Mouse (Mus musculus) kidney, postnatal 25 days (tissue): ENCODE results near the gene Uap1.

Experiments
- DNase-seq, 2 experiments: peaks; one replicate each; pipeline ENCODE4 v3.0.0; 2021; ENCODE audit warnings: mixed read lengths in 2 of 2

The Uap1 gene

DNA sequence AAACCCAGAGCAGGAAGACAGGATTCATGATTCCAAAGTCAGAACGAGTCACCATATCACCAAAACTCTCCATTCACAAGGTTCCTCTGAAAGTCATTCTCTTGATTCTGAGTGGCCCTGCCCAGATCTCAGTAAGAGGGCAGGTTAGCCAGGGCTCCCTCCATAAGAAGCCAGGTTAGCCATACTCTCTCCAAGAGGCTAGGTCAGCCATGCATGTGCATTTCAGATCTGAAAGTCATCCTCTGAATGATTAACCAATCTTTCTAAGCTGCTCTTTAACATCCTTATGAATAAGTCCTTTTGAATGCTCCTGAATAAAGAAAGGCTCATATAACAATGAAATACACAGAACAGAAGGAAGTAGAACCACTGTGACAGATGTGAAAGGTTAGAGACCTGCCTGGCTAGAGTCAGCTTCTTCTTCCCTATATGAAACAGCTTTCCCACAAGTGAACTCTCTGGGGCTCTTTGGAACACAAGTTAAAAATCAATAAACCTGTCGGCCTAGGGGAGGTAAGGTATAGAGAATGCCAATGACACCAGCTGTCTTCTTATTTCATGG lies 10.6 kb downstream of the Uap1 start:
- DNase-seq = no peak

DNA sequence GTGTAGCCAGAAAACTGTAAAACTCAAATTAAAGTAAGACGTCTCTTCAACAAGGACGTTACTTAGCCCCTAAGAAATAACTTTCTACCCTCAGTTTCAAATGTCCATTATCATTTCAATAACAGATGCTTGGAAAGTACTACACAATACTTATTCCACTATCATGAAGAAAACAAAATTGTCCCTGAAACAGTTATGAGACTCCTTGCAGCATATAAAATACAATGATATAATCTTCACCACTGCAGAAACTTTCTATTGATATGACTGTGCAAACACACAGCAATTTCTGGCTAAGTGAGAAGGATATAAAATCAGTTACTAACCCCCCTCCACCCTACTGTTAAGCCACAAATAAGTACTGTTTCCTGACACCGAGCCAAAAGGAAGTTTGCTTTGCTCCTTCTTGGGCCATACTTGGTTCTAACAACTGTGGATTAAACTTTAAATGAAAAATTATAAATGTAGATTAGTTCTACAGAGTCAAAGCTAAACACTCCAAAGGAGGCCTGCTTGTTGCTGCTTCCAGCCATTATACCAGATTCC lies 11.3 kb downstream of the Uap1 start:
- peak in 1 of 2 experiments; percentile 31 for DNase-seq

- DNase-seq = peak; percentile 74 to 80
Measured at GRCm38 (mm10) chr1:170161852-170162251, 12.9 kb downstream of the Uap1 start.

GRCm38 (mm10) chr1:170160397-170160938 lies 14.3 kb downstream of the Uap1 start:
- DNase-seq = no peak

DNA sequence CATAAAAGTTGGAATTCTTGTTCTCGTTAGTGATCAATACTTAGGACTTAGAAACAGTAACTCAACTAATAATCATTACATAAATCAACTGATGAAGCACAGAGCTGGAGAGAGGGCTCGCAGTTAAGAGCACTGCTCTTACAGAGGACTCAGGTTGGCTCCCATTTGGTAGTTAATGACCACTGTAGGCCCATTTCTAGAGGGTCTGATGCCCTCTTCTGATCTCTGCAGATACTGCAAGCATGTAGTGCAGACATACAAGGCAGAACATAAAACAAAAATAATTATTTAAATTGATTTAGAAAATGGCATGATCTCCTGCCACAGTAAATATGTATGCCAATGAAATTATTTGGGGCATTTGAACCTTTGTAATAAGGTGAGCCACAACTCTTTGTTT lies 15.1 kb downstream of the Uap1 start:
- DNase-seq = no peak

DNA sequence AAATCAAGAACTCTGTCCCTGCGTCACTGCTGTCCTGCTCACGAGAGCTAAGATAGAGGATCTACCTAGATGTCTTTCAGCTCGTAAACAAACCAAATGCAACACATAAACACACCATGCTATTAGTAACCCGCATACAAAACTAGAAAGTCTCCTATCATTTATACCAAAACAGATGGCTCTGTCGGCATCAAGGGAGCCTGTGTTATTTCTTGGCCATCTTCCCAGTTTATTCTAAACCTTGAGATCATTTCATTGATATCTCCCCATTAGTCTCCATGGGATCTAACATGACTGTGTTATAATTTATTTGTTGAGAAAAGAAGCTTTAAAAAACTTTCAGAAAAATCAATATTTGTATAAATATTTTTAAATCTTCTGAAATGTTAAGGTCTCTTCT lies 19.0 kb downstream of the Uap1 start:
- DNase-seq = no peak

DNA sequence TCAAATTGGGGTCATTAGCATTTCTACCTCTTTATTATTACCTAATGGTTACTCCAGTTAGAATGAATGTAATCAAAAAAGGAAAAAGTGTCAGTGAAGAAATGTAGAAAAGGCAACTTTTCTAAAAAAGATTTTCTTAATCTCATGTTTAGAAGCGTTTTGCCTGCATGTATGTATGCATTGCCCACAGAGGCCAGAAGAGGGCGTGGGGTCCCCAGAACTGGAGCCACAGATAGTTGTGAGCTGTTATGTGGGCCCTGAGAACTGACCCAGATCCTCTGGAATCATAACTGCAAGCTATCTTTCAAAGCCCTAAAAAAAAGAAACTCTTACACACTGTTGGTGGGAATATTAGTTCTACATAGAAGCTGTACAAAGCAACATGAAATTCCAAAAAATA lies 19.5 kb downstream of the Uap1 start:
- DNase-seq = no peak

- DNase-seq = no peak
Measured at GRCm38 (mm10) chr1:170153986-170154385, 20.8 kb downstream of the Uap1 start.

- no peak for DNase-seq
Measured at GRCm38 (mm10) chr1:170152552-170152951, 22.2 kb downstream of the Uap1 start.

GRCm38 (mm10) chr1:170150870-170151269 lies 23.9 kb downstream of the Uap1 start:
- no peak for DNase-seq

GRCm38 (mm10) chr1:170149756-170150155 lies 25.0 kb downstream of the Uap1 start:
- no peak for DNase-seq

DNA sequence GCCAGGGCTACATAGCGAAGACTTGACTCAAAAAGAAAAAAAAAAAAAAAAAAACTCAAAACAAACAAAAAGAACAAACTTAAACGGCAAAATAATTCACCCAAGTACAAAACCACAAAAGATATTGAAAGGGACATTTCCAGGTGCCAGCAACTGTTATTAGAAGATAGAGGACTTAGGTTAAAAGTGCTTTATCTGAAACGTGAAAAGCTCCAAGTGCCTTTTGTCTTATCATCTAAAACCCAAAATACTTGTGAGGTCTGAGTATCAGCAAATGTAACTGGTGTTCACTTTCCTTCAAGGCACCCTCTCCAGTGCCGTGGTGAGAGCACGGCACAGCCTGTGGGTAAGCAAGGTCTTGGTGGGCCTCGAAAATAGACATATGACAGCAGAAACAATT lies 26.2 kb downstream of the Uap1 start:
- DNase-seq = no peak

DNA sequence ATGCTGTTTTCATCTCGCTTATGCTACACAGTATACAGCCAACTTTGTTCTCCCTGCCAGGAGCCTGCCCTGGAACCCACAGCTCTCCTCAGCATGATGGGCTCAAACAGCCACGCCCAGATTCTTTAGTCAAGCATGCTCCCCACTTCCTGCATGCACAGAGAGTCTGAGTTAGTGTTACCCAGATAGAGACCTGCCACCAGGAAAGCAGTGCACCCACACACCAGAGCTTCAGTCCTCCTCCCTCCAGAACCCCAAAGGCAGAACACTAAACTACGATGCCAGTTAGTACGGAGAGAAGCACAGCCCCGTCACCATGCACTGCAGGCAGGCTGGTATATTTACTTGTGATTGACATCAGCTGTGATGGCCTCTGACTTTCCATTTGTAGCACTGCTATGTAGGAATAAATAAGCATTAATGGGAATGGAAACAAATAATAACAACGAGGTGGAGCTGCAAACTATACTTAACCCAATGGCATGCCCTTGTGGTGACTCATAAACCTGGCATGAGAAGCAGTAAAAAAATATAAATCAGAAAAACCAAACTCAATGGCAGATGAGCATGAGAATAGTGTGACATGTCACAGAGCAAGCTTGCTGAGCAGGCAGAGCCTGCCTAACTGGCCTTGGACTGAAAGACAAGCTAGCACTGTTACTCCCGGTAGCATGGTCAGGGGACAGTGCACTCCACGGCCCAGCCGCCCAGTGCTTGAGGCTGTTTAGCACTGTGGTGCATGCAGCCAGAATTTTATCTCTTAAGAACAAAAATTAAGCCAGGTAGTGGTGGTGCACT lies 26.9 kb downstream of the Uap1 start:
- no peak for DNase-seq

DNA sequence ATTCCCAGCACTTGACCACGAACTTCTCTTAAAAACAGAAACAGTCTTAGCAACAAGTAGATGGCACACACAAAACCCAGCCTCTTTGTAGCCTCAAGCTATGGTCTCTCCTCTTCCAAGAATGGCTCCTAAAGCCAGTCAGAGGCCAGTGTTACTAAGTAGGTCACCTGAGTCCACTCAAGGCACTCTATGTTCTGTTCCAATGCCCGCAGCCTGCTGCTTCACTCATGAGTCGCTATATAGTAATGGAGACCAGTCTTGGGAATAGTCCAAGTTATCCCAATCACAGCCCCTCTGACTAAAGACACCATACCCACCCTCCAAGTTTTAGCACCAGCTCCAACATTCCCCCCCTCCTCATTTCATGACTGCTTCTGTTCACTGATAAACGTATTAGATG lies 29.2 kb downstream of the Uap1 start:
- DNase-seq = no peak

DNA sequence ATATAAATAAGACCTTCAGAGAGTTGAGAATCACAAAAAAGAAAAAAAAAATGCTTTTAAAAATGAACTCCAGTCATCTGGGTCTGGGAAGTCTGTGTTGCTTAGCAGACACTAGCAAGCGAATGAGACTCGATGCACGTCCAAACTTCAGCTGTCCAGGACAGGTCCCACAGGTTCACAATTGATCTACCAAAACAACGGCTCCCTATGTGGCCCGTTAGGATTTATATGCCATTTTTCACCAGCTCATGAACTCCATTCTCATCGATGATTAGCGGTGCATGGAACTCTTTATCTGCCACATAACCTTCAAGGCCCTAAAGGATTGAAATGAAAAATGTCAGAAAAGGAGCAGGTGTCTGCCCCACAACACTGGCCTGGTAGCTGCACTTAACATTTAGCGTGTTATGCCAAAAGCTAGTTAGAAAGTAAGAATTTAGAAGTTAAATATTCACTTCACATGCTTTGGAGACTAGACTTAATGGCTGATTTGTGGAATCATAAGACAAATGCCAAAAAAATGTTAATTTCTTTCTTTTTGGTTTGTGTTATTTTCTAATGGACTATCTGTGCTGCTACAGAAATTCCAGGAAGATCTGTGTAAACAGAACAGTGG lies 32.4 kb downstream of the Uap1 start:
- peak in 1 of 2 experiments; percentile 56 for DNase-seq

- DNase-seq = no peak
Measured at GRCm38 (mm10) chr1:170141626-170142025, 33.1 kb downstream of the Uap1 start.

GRCm38 (mm10) chr1:170136351-170137009 lies 38.3 kb downstream of the Uap1 start:
- DNase-seq = peak; percentile 79 to 80

DNA sequence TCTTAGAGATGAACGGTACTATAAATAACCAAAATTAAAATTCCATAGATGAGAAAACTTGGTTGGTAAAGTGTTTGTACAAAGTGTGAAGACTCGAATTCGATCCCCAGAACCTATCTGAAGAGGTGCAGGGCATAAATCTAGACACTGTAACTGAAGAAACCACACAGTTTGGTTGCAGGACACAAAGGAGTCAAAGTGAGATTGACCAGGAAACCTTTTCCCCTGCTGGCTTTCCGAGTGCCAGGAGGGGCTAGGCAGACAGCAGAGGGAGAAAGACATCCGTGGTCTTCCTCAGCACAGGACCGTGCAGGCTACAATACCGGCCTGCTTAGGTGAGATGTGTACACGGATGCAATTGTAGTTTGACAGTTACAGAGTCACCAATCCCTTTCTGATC lies 40.5 kb downstream of the Uap1 start:
- DNase-seq = no peak

DNA sequence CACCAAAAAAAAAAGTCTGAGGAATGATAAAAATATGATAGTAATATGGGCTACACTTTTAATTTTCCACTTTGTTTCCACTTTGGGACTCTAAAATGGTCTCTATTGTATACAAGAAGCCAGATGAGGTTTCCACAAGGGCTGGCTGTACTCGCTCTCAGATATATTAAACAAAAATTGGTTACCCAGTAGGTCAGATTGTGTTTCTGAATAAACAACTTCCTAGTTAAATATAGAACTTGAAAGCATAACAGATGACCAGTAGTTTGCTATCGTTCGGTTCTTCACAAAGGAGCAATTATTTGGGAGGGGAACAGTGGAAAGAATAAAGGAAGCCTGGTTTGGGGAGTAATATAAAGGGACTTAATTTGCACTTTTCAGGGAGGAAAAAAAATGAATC lies 43.8 kb downstream of the Uap1 start:
- no peak for DNase-seq

GRCm38 (mm10) chr1:170124644-170125043 lies 50.1 kb downstream of the Uap1 start:
- DNase-seq = no peak

DNA sequence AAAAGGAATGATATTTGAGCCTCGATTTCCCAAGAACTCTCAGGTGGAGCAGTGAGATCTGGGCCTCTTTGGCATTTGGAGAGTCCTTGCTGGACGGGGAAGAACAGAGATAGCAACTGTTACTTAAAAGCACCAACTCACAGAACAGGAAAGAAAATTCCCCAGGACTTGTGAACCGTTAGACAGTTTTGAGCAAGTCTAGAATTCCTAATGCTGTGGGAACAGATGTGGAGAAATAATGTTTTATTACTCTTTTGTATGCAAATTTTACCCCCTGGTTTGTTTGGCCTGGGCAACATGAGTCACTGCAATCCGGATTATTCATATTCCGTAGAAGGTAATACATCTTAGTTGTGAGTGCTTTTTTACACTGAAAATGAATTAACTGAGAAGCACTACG lies 61.1 kb downstream of the Uap1 start:
- DNase-seq = no peak

- DNase-seq = no peak
Measured at GRCm38 (mm10) chr1:170112261-170112660, 62.5 kb downstream of the Uap1 start.

DNA sequence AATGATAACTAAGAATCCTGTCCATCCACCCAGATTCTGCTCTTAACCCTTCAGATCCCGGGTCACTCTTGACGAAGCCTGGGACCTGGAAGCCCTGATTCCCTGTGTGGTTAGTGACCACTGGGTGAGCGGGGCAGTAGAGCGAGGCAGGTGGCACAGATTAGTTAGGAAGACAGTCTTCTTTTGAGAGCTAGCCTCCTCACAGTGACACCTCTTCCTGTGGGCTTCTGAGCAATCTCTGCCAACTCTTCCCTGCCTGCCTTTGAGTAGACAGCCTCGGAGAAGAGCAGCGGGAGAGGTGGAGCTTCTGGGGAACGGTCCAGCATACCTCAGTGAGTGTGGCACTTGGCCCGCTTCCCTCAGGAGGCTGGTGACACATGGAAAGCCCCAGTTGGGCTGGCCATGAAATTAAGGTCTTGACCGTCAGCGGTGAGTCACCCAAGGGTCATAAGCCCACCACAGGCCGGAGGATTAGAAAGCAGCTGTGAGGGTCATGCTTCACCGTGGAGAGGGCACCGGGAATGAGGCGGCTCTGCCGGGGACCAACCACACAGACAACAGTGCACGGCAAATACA lies 63.0 kb downstream of the Uap1 start:
- DNase-seq = no peak
